Mouse (Mus musculus): ENCODE results near the gene Tmem243.

DNA sequence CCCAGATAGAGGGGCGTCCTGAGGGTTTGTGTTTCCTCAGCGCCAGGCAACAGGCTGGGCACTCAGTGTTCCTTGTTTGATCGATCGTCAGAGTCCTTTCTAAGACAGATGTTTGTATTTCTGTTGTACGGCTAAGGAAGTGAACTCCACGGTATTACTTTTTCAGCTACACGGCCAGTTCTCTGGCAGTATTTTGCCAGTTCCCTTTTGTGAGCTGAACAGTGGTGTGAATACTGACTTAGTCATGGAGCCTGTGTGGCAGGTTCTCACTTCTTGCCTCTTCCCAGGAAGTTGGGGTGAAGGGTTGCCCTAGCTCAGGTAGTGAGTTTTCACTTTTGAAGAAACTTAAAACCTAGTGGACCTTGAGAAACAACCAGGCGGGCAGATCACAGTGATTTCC is 3.5 kb downstream of the Tmem243 start:
- TF ChIP-seq CTCF (IDR thresholded peaks at IDR 0.05; ENCODE audit: low read depth, low read length) (no peak), EP300 (IDR thresholded peaks at IDR 0.05; ENCODE audit: insufficient read depth, low read depth, low read length) (no peak), POLR2A (IDR thresholded peaks at IDR 0.05; ENCODE audit: insufficient read depth, low read length) (no peak)
